Mouse (Mus musculus): ENCODE results near the gene Pprc1. TPM values are rescaled to one million over a fixed set of nuclear protein-coding genes. Genes with fewer than 3 reads are reported as not detected.

Pprc1 gene
- polyA plus RNA-seq, 1 experiment from 2014 or later, result 39.9 TPM

- WGBS, result 56% methylated on average over 2 of the region's 2 CpGs
- H3K27me3 ChIP-seq (ENCODE audit: insufficient read depth, poor library complexity, severe bottlenecking), result no peaks in the 10 kb centered on the region
- no peak overlapping the region for H3K4me3 ChIP-seq
- H3K4me1 ChIP-seq (replicated peaks), result peaks cover 52% of the 10 kb centered on the region
- H3K27ac ChIP-seq, result 0 out of 2 replicates have a peak overlapping the region, but pooled peaks have one; percentile 29
- H3K36me3 ChIP-seq, result no peaks in the 10 kb centered on the region
- no peaks in the 10 kb centered on the region for H3K9me3 ChIP-seq
- DNase-seq (ENCODE audit: low spot score), result no peak
These were observed 2.7 kb downstream of the Pprc1 start for GRCm38 (mm10) chr19:46047426-46047825.

GRCm38 (mm10) chr19:46049129-46049528 lies 4.4 kb downstream of the Pprc1 start:
- WGBS, result 78% methylated on average over 4 of the region's 4 CpGs
- Histone ChIP-seq H3K27ac (no peak overlapping the region), H3K4me3 (no peak overlapping the region), H3K27me3 (ENCODE audit: insufficient read depth, poor library complexity, severe bottlenecking) (no peaks in the 10 kb centered on the region), H3K4me1 (replicated peaks) (peaks cover 35% of the 10 kb centered on the region), H3K36me3 (no peaks in the 10 kb centered on the region), H3K9me3 (no peaks in the 10 kb centered on the region)
- no peak for DNase-seq (ENCODE audit: low spot score)

- Histone ChIP-seq H3K27me3 (ENCODE audit: insufficient read depth, poor library complexity, severe bottlenecking) (no peaks in the 10 kb centered on the region), H3K27ac (no peak overlapping the region), H3K9me3 (no peaks in the 10 kb centered on the region), H3K36me3 (no peaks in the 10 kb centered on the region), H3K4me1 (replicated peaks) (peaks cover 23% of the 10 kb centered on the region), H3K4me3 (no peak overlapping the region)
- 86% methylated on average over 2 of the region's 2 CpGs for WGBS
- DNase-seq (ENCODE audit: low spot score), result no peak
These were observed 5.8 kb downstream of the Pprc1 start for GRCm38 (mm10) chr19:46050462-46050861.

- WGBS, result 1% methylated on average over 11 of the region's 11 CpGs
These were observed 11.2 kb downstream of the Pprc1 start for GRCm38 (mm10) chr19:46055752-46056387.

GRCm38 (mm10) chr19:46056388-46056946 lies 11.8 kb downstream of the Pprc1 start:
- H3K36me3 ChIP-seq, result peaks cover 6% of the 10 kb centered on the region
- H3K4me3 ChIP-seq, result peak overlapping the region; percentile 63
- H3K27ac ChIP-seq, result peak overlapping the region; percentile 89
- WGBS, result under 1% methylated on average over 52 of the region's 52 CpGs
- peak; percentile 92 for DNase-seq (ENCODE audit: low spot score)
- H3K27me3 ChIP-seq (ENCODE audit: insufficient read depth, poor library complexity, severe bottlenecking), result no peaks in the 10 kb centered on the region
- H3K9me3 ChIP-seq, result no peaks in the 10 kb centered on the region
- H3K4me1 ChIP-seq (replicated peaks), result peaks cover 22% of the 10 kb centered on the region

More at GRCm38 (mm10) chr19:46055752-46056387, 11.2 kb downstream of the Pprc1 start:
- Histone ChIP-seq H3K4me3 (peak overlapping the region; percentile 63), H3K36me3 (no peaks in the 10 kb centered on the region; the same call in 1 of the 2 replicates), H3K27me3 (ENCODE audit: insufficient read depth, poor library complexity, severe bottlenecking) (no peaks in the 10 kb centered on the region), H3K27ac (peak overlapping the region; percentile 89), H3K9me3 (no peaks in the 10 kb centered on the region), H3K4me1 (replicated peaks) (peaks cover 22% of the 10 kb centered on the region)
- no peak for DNase-seq (ENCODE audit: low spot score)

- no peaks in the 10 kb centered on the region for H3K27me3 ChIP-seq (ENCODE audit: insufficient read depth, poor library complexity, severe bottlenecking)
- H3K9me3 ChIP-seq, result no peaks in the 10 kb centered on the region
- H3K4me3 ChIP-seq, result peak overlapping the region; percentile 63
- under 1% methylated on average over 42 of the region's 42 CpGs for WGBS
- H3K4me1 ChIP-seq (replicated peaks), result peaks cover 22% of the 10 kb centered on the region
- peak overlapping the region; percentile 89 for H3K27ac ChIP-seq
- peaks cover 12% of the 10 kb centered on the region for H3K36me3 ChIP-seq
- peak; percentile 84 for DNase-seq (ENCODE audit: low spot score)
These were observed 12.4 kb downstream of the Pprc1 start for GRCm38 (mm10) chr19:46056947-46057607.

- H3K27ac ChIP-seq, result no peak overlapping the region
- H3K36me3 ChIP-seq, result peaks cover 26% of the 10 kb centered on the region
- DNase-seq (ENCODE audit: low spot score), result no peak
- peak overlapping the region; percentile 63; the same call in 1 of the 2 replicates for H3K4me3 ChIP-seq
- WGBS, result 95% methylated on average over 7 of the region's 7 CpGs
- no peaks in the 10 kb centered on the region for H3K9me3 ChIP-seq
- H3K27me3 ChIP-seq (ENCODE audit: insufficient read depth, poor library complexity, severe bottlenecking), result no peaks in the 10 kb centered on the region
- peaks cover 22% of the 10 kb centered on the region for H3K4me1 ChIP-seq (replicated peaks)
These were observed 13.8 kb downstream of the Pprc1 start for GRCm38 (mm10) chr19:46058466-46058865.

GRCm38 (mm10) chr19:46060845-46061244 lies 16.2 kb downstream of the Pprc1 start:
- DNase-seq (ENCODE audit: low spot score), result no peak
- H3K36me3 ChIP-seq, result peaks cover 50% of the 10 kb centered on the region
- no peaks in the 10 kb centered on the region for H3K9me3 ChIP-seq
- H3K27me3 ChIP-seq (ENCODE audit: insufficient read depth, poor library complexity, severe bottlenecking), result no peaks in the 10 kb centered on the region
- no peak overlapping the region for H3K27ac ChIP-seq
- H3K4me3 ChIP-seq, result no peak overlapping the region
- H3K4me1 ChIP-seq (replicated peaks), result peaks cover 19% of the 10 kb centered on the region
- WGBS, result 89% methylated on average over 6 of the region's 6 CpGs

GRCm38 (mm10) chr19:46068054-46068453 lies 23.4 kb downstream of the Pprc1 start:
- no peak overlapping the region for H3K4me3 ChIP-seq
- H3K27me3 ChIP-seq (ENCODE audit: insufficient read depth, poor library complexity, severe bottlenecking), result no peaks in the 10 kb centered on the region
- no peak for DNase-seq (ENCODE audit: low spot score)
- H3K9me3 ChIP-seq, result no peaks in the 10 kb centered on the region
- peaks cover 99% of the 10 kb centered on the region for H3K36me3 ChIP-seq
- 0 out of 2 replicates have a peak, but pooled peaks cover 4% of the 10 kb centered on the region for H3K4me1 ChIP-seq (replicated peaks)
- no peak overlapping the region for H3K27ac ChIP-seq
- 72% methylated on average over 10 of the region's 10 CpGs for WGBS

- peaks cover 71% of the 10 kb centered on the region for H3K36me3 ChIP-seq
- DNase-seq (ENCODE audit: low spot score), result no peak
- H3K4me1 ChIP-seq (replicated peaks), result peaks cover 22% of the 10 kb centered on the region
- H3K4me3 ChIP-seq, result no peak overlapping the region
- WGBS, result 80% methylated on average over 7 of the region's 7 CpGs
- H3K27me3 ChIP-seq (ENCODE audit: insufficient read depth, poor library complexity, severe bottlenecking), result no peaks in the 10 kb centered on the region
- H3K9me3 ChIP-seq, result no peaks in the 10 kb centered on the region
- H3K27ac ChIP-seq, result no peak overlapping the region
These were observed 28.6 kb downstream of the Pprc1 start for GRCm38 (mm10) chr19:46073285-46073684.

- Histone ChIP-seq H3K4me3 (no peak overlapping the region), H3K36me3 (peaks cover 71% of the 10 kb centered on the region), H3K27me3 (ENCODE audit: insufficient read depth, poor library complexity, severe bottlenecking) (no peaks in the 10 kb centered on the region), H3K27ac (no peak overlapping the region), H3K4me1 (replicated peaks) (peaks cover 22% of the 10 kb centered on the region), H3K9me3 (no peaks in the 10 kb centered on the region)
- no peak for DNase-seq (ENCODE audit: low spot score)
- 90% methylated on average over 5 of the region's 5 CpGs for WGBS
These were observed 29.6 kb downstream of the Pprc1 start for GRCm38 (mm10) chr19:46074266-46074665.

GRCm38 (mm10) chr19:46075616-46076607 lies 31.2 kb downstream of the Pprc1 start, which contains the start of gene Nolc1:
Gene Nolc1 (plus strand): TSS chr19:46075863.
- Histone ChIP-seq H3K36me3 (peaks cover 72% of the 10 kb centered on the region), H3K27me3 (ENCODE audit: insufficient read depth, poor library complexity, severe bottlenecking) (no peaks in the 10 kb centered on the region), H3K9me3 (no peaks in the 10 kb centered on the region), H3K4me3 (peak within 1 kb of the TSS; percentile 93), H3K4me1 (replicated peaks) (peaks cover 22% of the 10 kb centered on the region), H3K27ac (peak within 1 kb of the TSS; percentile 85)
- under 1% methylated on average over 66 of the region's 66 CpGs for WGBS
- DNase-seq (ENCODE audit: low spot score), result peak; percentile 99
